Comparison of ENCODE assay signal across 37 mouse cellular contexts in the genomic region with DNA sequence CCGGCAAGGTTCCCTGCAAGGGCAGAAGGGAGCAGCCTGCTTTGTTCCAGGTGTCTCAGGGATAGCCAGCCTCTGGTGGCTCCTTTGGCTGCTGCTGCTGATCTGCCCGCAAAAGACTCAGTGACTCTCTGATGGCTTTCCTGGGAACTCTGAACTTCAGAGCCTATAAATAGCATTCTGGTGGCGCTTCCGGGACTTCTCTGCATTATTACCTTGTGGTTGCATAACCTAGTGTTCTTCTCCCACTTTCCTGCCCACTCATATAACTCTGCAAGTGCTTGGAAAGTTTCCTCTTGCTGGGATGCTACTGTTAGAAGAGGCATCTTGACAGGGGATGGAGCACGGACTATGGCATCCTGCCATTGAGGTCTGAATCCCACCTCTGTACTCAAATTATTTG. TPM values are rescaled to one million over a fixed set of nuclear protein-coding genes. Genes with fewer than 3 reads are reported as not detected.
"Had no signal": no experiment of that assay in that cellular context is flagged by ENCODE, and none has a peak within 500 bp of the region (broad histone marks: within the 10 kb centered on the region; RNA-seq: fewer than 3 reads in every experiment).

No protein-coding gene starts in this region.

- H3K9me3 ChIP-seq: heart, embryonic 10.5 days; heart, embryonic 12.5 days; hindbrain, embryonic 13.5 days; kidney, embryonic 15.5 days; limb, embryonic 13.5 days; limb, embryonic 15.5 days; liver, embryonic 12.5 days had no signal

- H3K4me2 ChIP-seq: heart, embryonic 12.5 days; hindbrain, embryonic 13.5 days; kidney, embryonic 15.5 days; limb, embryonic 13.5 days; limb, embryonic 15.5 days; liver, embryonic 12.5 days had no signal

- DNase-seq: forebrain, postnatal 0 days; gastrocnemius, postnatal 14 days; gastrocnemius, postnatal 36 days; heart, adult 11 months; heart, postnatal 14 days; heart, postnatal 36 days; kidney, adult 11 months; kidney, adult 2 months; kidney, adult 9 months; kidney, postnatal 14 days; kidney, postnatal 36 days; layer of hippocampus, adult 9-11 months; layer of hippocampus, postnatal 36 days; left cerebral cortex, postnatal 4 days had no signal

- H3K9ac ChIP-seq: forebrain, postnatal 0 days; heart, embryonic 12.5 days; hindbrain, embryonic 13.5 days; kidney, embryonic 15.5 days; limb, embryonic 13.5 days; limb, embryonic 15.5 days; liver, embryonic 12.5 days had no signal

- H3K27me3 ChIP-seq: limb, embryonic 13.5 days; limb, embryonic 15.5 days had no signal

- H3K4me3 ChIP-seq: heart, embryonic 10.5 days; heart, embryonic 12.5 days; hindbrain, embryonic 13.5 days; kidney, embryonic 15.5 days; limb, embryonic 13.5 days; limb, embryonic 15.5 days; liver, embryonic 12.5 days had no signal

- H3K4me1 ChIP-seq: heart, embryonic 10.5 days; heart, embryonic 12.5 days; hindbrain, embryonic 13.5 days had no signal

- ATAC-seq: forebrain, postnatal 0 days; hindbrain, embryonic 16.5 days; inflammation-experienced regulatory T-cells, adult 6 months; liver, embryonic 12.5 days had no signal

- H3K36me3 ChIP-seq: heart, embryonic 10.5 days; heart, embryonic 12.5 days; hindbrain, embryonic 13.5 days; kidney, embryonic 15.5 days; limb, embryonic 13.5 days; limb, embryonic 15.5 days; liver, embryonic 12.5 days had no signal

- H3K27ac ChIP-seq: heart, embryonic 10.5 days; hindbrain, embryonic 13.5 days; kidney, embryonic 15.5 days; kidney, postnatal 0 days; limb, embryonic 13.5 days; limb, embryonic 15.5 days; liver, embryonic 12.5 days had no signal

RNA-seq across cellular contexts. Expression of a gene that starts 6.3 kb away (rescaled TPM):
- total RNA-seq: forebrain, postnatal 0 days; gastrocnemius, adult 18-20 months; gastrocnemius, adult 8-10 months; gastrocnemius, postnatal 14 days; gastrocnemius, postnatal 36 days; heart, adult 8-10 months; heart, postnatal 36 days; hematopoietic stem cell, adult 5-6 weeks; layer of hippocampus, adult 18-20 months; layer of hippocampus, adult 8-10 months; layer of hippocampus, postnatal 14 days; layer of hippocampus, postnatal 36 days; left cerebral cortex, postnatal 10 days; left cerebral cortex, postnatal 4 days had no signal
- polyA plus RNA-seq: forebrain, postnatal 0 days; heart, embryonic 10.5 days; heart, embryonic 12.5 days; heart, embryonic 14.5 days; heart, postnatal 0 days; hindbrain, embryonic 11.5 days; hindbrain, embryonic 13.5 days; hindbrain, embryonic 16.5 days; inflammation-experienced regulatory T-cells, adult 6 months; liver, embryonic 12.5 days had no signal

RNA-seq across cellular contexts. Expression of a gene that starts 15.7 kb away (rescaled TPM):
- total RNA-seq: heart, adult 8-10 months; heart, postnatal 14 days; heart, postnatal 36 days; left cerebral cortex, postnatal 4 days had no signal
- polyA plus RNA-seq: heart, embryonic 10.5 days; heart, embryonic 12.5 days; heart, embryonic 14.5 days; heart, postnatal 0 days; hindbrain, embryonic 11.5 days; hindbrain, embryonic 16.5 days; kidney, embryonic 15.5 days; large intestine, adult 2 months; limb, embryonic 11.5 days; limb, embryonic 13.5 days had no signal

RNA-seq across cellular contexts. Expression of a gene that starts 59.4 kb away (rescaled TPM):
- total RNA-seq: hematopoietic stem cell, adult 5-6 weeks had no signal
- polyA plus RNA-seq: heart, embryonic 14.5 days; inflammation-experienced regulatory T-cells, adult 6 months had no signal
